Mouse (Mus musculus) small intestine, adult 2 months (tissue): ENCODE measurements around the gene Efna2.

Experiments used
- CTCF ChIP-seq: fragments of 200-500 bp; IDR thresholded peaks from 2 replicates; pipeline ENCODE4 v1.5.1; 2012; ENCODE audit warnings: low read depth, mild to moderate bottlenecking, control low read depth, inconsistent platforms, low read length, moderate library complexity, mixed read lengths; ENCODE audit not compliant: insufficient replicate concordance, insufficient read length; ENCODE audit errors: extremely low read depth
- POLR2A ChIP-seq: fragments of 200-500 bp; IDR thresholded peaks from 2 replicates; pipeline ENCODE4 v1.6.1; 2012; ENCODE audit warnings: low read depth, mild to moderate bottlenecking, control low read depth, inconsistent platforms, low read length, moderate library complexity

DNA sequence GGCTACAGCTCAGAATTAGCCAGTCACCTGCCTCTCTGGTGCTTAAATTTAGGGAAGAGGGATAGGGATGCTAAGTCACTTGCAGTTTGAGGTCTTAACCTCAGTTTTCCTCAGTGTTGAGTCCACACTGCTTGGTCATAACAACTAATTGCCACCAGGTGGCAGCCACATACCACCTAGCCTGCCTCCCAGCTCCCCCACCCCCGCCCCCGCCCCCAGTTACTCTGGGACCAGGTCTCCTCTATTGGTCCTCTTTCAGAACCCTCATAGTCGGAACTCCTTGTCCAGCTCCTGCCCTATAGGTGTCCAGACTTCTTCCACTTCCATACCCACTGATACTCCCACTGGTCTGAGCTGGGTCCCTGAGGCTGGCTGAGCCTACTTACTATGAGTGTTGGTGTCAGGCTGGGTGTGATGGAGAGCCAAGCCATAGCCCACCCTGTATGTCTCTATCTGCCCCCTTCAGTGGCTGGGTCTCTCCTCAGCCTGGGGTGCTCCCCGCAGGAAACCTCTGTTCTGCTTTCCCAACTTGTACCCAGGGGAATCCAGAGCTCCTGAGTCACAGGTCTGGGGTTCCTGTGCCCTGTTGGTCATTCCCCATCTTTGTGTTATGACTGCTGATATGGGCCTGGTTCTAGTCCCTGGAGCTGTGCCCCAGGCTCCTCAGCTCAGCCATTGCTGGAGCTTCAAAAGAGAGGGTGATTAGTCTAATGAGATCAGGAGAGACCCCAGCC, 3.6 kb upstream of the Efna2 start:
- TF ChIP-seq CTCF (peak; percentile 60; the same call in 1 of the 2 replicates), POLR2A (no peak)
